Mouse (Mus musculus): ENCODE measurements around the gene Scnn1b. TPM values are rescaled to one million over a fixed set of nuclear protein-coding genes. Genes with fewer than 3 reads are reported as not detected.

Gene Scnn1b
- total RNA-seq, 2 experiments from 2014 or later = 0.30 TPM; not detected in 1

GRCm38 (mm10) chr7:121966169-121966568, 101.3 kb downstream of the Scnn1b start:
- DNase-seq = no peak

Other genes with a start within 250 kb of the Scnn1b start
- 10 to 100 TPM; 70.9 to 71.2 TPM for gene Usp31, start 157.8 kb upstream of the Scnn1b start, total RNA-seq (2021)
- gene Scnn1g, start 130.6 kb upstream of the Scnn1b start, total RNA-seq (2021) = under 1 TPM; 0.10 to 0.46 TPM
- gene Cog7, start 116.7 kb downstream of the Scnn1b start, total RNA-seq (2021) = 10 to 100 TPM; 39.8 to 41.3 TPM
- gene Gga2, start 156.2 kb downstream of the Scnn1b start, total RNA-seq (2021) = 10 to 100 TPM; 29.8 to 34.7 TPM
- gene Ubfd1, start 202.1 kb downstream of the Scnn1b start, total RNA-seq (2021) = 10 to 100 TPM; 59.2 to 61.9 TPM
- gene Ears2, start 202.2 kb downstream of the Scnn1b start, total RNA-seq (2021) = 10 to 100 TPM in 1 of 2 experiments, 1 to 10 TPM in 1; 9.7 to 10.0 TPM
- gene Ndufab1, start 236.8 kb downstream of the Scnn1b start, total RNA-seq (2021) = 100 to 1,000 TPM; 290 to 336 TPM